Mouse (Mus musculus) Muller cell, postnatal 12 days (primary cell): ENCODE measurements around the gene Dhx35.
A peak's percentile ranks its signal among the peaks of the same experiment; 100 is the strongest.

Experiments used
- DNase-seq: peaks from one replicate; pipeline ENCODE4 v3.0.0-alpha.2; 2015; ENCODE audit errors: inconsistent ontology term

Gene Dhx35

DNA sequence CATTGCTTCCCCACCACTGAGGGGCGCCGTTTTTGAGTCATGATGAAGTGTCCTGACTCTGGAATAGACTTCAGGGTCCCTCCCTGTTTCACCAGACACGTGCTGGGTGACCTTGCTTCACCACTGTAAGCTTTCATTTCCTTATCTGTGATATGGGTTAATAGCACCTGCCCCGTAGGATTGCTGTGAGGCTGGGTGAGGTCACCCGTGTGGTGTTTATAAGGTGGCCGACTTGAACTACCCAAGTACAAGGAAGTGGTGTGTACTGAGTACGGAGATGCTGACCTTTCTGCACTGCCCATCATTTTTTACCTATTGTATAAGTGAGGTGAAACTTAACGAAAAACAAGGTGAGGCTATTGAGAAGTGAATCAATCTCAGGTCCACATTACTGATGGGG, 9.0 kb downstream of the Dhx35 start:
- no peak for DNase-seq

DNA sequence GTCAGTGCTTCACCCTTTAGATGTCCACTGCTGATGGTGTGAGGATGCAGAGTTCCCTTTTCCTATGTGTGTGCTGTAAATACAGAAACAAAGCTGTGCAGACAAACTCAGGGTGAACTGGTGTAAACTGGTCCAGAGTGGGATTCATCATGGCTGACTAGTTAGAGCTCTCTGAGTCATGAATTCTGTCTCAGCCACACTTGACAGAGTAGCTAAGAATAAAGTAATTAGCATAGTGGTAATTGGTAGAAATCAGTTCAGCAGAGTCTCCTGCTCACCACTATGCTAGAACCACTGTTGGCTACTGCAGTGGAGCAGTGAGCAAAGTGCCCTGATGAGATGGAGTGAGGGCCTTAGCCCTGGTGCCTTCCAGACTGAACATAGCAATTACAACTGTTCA, 21.1 kb downstream of the Dhx35 start:
- peak; percentile 14 for DNase-seq

DNA sequence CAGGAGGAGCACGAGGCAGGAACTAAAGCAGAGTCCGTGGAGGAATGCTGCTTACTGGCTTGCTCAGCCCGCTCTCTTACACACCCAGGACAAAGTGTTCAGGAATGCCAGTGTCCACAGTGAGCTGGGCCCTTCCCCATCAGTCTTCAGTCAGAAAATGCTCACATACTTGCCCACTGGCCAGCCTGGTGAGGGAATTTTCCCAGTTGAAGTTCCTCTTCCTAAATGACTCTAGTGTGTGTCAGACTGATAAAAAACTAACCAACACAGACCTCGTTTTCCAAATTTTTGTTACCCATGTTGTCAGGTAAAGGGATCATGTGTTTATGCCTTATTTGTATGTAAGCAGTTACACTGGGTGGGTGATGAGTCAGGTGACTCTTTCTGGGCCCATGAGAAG, 21.6 kb downstream of the Dhx35 start:
- DNase-seq: no peak

DNA sequence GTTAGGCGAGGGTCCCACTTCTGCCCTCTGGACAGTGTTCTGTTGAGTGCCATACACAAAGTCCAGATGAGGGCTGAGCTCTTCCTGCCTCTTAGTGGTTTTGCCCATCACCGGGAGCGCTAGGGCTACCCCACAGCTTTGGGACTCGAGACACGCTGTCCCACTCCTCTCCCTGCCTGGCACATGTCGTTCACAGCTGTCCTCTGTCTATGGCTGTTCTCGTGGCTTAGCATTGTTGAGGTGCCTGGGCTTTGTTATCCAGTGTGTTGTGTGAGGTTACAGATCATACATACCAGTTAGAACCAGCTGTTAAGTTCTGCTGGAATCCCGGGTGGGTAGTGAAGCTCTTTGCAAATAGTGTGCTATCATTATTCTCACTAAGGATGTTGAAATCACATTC, 23.1 kb downstream of the Dhx35 start:
- no peak for DNase-seq

DNA sequence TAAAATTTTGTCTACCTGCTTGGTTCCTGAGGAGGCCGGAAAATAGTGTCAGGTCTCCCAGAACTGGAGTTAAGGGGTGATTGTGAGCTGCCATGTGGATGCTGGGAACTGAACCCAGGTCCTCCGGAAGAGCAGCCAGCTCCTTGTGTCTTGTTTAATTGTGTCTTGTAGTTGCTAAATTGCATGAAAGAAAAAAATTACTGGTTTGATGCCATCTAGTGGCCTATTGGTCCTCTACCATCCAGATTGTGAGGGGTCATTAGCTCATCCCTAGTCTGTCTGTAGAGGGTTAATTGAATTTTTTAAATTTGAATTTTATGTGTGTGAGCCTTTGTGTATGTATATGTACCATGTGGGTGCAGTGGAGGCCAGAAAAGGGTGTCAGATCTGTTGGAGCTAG, 33.5 kb downstream of the Dhx35 start:
- DNase-seq: no peak

DNA sequence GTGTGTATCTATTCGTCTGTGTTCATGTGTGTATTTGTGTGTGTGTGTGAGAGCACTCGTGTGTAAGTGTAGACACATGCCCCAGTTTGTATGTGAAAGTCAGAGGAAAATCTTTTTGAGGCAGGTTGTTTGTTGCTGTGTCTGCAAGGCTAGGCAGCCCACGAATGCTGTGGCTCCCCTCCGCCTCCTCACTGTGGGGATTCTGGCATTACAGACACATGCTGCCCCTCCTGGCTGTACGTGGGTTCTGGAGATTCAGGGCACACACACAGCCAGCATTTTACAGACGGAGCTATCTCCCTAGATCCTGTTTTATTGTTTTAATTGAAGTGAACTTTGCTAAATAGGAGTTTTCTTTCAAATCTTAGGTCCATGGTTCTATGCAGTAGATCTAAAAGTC, 35.1 kb downstream of the Dhx35 start:
- no peak for DNase-seq

DNA sequence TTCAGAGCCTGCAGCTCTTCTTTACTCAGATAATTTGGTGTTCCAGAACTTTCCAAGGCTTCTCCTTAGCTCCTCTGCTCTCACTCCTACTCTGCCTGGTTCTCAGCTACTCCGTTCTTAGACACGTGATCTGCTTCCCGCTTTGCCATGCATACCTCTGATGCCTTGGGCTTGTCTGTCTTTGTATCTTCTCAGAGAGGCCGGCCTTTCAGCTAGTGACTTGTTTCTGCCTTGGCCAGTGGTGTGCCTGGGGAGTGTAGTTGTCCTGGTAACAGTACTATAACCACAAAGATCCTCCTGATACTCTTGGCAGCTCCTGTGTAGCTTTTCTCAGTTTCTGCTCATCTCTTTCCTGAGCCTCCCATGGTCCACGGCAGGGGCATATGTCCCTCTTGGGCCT, 38.6 kb downstream of the Dhx35 start:
- DNase-seq: no peak

DNA sequence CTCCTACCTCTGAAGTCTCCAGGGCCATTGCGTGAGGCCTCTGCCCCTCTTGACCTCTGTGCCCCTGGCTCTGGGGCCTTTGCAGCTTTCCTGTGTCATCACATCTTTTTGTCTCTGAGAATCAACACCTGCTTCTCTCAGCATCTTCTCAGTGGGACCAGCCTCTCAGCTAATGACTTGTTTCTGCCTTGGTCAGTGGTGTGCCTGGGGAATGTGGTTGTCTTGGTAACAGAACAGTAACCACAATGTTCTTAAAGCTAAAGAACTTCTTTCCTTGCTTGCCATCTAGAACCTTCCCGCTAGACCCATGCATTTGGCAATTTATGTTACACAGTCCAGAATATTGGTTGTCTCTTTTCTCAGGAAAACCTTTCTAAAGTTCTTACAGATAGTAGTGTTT, 39.0 kb downstream of the Dhx35 start:
- no peak for DNase-seq

DNA sequence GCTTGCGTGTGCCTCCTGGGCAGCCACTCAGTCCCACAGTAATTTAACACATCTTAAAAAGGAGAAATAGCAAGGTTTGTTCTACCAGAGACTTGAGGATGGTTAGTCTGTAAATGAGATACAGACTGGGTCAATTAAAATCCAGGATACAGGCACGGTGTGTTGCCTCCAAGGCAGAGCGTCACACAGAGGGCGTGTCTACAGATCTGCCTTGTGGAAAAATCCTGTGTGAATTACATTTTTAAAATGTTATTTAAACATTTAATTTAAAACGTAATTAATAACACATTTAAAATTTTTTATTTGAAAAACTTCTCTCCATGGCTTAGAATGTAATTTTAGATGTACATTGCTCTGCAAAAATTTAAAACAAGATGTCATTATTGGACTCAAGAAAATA, 48.7 kb downstream of the Dhx35 start:
- DNase-seq: no peak

DNA sequence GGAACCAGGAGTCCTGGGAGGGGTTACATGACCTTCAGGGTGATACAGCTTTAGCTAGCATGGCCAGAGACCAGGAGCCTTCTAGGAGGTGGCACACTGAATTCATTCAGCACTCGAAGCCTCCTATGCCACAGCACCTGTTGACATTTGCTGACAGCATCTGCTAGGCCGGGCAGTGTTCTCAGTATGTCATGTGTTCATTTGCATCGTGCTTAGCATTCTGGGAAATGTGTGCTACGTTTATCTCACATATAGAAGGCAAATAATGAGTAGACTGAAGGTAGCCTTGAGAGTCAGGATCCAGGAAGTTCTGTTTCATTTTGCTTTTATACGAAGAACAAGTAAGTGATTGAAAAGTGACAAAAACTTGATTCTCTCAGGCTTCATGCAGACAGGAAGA, 50.4 kb downstream of the Dhx35 start:
- DNase-seq: no peak

DNA sequence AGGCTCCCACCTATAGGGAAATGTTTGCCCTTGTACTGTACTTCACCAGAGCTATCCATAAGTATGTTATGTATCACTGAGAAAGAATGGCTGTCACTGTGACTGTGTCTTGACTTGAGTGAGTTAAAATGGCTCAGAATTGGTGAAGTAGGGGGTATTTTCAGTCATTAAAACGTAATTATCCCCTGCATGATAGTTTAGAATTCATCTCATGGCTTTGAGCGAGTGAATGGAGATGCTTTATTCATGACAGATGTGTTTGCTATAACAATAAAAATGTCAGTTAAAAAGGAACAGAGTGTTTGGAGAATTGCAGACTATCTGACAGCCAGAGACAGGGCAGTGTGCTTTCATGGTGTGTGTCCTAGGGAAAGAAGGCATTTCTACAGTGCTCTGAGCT, 51.6 kb downstream of the Dhx35 start:
- DNase-seq: no peak

DNA sequence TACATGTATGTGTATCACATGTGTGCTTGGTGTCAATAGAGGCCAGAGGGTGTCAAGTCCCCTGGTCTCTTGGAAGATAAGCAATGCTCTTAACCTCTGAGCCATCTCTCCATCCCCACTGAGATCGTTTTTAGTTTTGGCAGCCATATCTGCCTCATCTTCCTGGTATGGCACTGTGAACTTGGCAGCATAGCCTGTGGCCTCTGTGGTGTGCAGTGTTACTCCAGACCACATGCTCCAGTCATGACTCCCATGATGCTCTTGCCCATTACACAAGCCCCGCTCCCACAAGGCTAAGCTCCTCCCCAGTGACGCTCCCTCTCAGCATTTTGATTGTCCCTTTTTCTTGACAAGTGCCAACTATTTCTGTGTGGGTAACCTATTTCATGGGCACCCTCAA, 53.4 kb downstream of the Dhx35 start:
- no peak for DNase-seq

DNA sequence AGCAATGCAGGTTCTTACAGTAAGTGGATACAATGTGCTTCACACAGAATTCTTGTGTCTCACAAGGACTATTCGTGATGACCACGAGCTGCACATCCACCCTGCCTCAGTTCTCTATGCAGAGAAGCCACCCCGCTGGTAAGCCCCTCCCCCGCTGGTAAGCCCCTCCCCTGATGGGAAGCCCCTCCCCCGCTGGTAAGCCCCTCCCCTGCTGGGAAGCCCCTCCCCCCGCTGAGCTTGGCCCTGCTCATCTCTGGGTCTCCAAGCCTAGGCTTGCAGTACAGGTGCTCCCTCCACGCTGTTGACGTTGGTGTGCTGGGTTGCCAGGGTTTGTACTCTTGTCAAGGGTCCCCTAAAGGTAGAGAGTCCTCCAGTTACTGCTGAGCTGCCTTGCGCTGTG, 54.8 kb downstream of the Dhx35 start:
- DNase-seq: no peak

DNA sequence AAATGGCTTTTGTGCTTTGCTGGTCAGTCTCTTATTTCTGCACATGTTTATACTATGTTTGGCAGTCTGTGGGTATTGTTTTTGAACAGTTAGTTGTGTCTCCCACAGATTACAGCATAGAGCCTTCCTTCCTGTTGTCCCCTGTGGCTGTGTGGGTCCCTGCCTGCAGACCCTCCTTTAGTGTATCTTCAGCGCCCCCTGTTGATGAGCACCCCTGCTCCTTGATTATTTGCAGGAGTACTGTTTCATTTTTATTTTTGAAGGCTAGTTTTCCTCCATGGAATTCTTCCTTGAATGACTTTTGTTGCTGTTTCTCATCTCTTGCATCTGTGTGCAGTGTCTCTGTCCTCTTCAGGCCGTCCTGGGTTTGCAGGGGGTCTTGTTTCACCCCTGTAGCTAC, 58.0 kb downstream of the Dhx35 start:
- DNase-seq: no peak

DNA sequence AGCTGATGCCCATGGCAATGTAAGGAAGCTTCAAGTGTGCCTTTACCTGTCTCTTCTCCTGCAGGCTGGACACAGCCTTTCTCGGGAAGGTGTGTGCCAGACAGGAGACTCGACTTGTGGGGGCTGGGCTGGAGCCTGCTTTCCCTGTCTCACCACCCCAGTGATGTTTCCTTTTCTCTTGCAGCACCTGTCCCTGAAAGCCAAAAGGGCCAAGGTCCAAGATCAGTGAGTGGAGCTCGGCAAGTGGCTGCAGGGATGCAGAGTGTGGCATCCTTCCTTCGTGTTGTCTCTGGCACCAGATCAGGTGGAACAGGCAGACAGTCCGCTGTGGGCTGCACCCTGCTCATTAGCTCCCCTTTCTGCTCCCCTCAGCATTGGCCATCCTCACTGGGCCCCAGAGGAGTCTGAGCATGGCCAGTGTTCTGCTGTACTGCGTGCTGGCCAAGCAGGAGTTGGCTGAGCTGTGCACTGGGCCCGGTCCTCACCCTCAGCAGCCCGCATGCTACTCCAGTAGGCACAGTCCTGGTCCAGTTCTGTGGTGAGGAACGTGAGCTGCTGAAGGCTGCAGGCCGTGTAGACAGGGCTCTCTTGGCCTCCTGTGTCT, 62.4 kb downstream of the Dhx35 start:
- DNase-seq: no peak

DNA sequence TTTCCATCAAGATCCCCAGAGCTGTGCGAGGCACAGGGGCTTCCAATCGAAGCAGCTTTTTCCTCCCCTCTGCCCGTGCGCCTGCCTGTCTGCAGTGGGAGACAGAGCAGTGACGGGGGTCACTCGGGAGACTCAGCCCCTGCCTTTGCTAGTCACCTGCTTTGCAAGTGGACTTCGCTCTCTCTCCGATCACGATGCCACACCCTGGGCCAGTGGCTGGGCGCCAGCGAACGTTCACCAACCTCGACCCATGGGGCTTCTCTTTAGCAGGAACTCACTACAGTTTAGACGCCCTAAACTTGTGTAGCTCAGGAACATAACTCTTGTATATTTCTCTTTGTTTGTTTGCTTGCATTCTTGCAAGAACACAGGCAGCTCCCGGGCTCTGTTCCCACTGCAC, 63.0 kb downstream of the Dhx35 start:
- DNase-seq: no peak

DNA sequence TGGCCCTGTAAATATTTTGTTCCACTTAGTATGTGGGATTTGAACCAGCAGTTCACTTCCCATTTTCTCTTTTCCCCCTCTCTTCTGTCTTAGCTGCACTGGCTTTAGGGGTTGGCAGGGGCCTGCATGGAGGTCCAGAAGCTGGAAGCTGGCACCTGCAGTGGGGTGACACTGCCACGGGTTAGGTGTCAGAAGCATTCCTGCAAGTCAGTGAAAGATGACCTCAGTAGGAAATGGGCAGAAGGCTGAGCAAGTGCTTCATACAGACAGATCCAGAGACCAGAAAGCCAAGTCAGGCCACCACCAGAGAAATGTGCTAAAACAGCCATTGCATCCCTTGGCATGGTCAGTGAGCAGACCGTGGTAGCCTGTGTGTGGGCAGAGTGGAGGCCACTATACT, 66.5 kb downstream of the Dhx35 start:
- no peak for DNase-seq

DNA sequence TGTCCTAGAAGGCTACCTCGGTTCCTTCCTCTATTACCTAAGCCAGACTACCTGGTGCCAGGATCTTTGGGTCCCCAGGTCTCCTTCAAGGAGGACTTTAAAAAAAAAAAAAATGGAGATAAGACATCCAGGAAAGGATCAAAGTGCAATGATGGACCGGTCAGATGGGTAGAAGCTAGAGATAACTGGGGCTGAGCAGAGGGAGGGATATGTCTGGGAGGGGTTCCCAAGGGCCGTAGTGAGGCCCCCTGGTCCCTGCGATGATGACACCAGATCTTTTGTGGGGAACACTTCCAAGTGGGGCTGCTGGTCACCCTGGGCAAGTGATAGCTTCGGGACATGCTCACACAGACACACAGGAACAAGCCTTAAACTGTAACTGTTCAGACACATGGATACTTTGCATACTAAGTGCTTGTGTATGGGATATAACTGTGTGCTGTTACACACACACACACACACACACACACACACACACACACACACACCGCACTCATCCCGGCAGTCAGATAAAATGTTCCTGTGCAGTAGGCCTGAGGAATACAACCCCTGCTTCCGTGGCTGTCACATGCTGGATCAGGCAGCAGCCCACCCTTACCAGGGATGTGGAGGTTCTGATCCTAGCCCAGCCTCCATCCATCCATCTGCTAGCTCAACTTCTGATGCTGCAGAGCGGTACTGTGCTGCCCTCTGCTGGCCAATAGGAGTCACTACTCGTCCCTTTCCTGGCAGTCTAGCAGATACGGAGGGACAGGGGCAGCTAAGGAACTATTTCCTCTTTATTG, 68.9 kb downstream of the Dhx35 start:
- DNase-seq: peak; percentile 44

DNA sequence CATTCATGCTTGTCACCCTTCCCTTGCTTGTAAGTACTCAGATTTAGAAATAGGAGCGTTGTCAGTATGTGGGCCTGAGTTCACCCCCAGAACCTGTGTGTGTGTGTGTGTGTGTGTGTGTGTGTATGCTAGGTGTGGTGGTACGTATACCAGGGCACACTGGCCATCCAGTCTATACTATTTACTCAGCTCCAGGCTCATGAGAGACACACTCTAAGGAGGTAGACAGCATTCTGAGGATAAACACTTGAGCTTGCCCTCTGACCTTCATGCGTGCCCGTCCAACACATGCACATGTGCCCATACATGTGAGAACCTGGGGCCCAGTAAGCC, 69.5 kb downstream of the Dhx35 start:
- DNase-seq: no peak

DNA sequence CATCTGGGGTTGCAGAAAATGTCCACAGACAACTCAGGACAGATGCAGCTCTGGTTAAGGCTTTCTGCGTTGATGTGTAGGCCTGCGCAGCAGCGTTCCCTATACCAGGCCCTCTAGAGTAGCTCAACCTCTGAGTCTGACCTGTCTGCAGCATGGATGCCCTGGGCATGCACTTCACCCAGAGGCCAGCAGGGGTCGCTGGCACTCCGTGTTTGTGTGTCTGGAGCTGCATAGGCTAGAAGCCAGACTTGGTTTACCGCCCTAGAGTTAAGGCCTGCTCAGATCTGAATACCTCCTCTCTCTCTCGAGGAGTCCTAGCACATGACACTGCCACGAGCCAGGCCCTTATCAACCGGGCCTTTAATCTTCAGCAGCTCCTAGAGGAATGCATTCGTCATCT, 70.8 kb downstream of the Dhx35 start:
- peak; percentile 66 for DNase-seq

DNA sequence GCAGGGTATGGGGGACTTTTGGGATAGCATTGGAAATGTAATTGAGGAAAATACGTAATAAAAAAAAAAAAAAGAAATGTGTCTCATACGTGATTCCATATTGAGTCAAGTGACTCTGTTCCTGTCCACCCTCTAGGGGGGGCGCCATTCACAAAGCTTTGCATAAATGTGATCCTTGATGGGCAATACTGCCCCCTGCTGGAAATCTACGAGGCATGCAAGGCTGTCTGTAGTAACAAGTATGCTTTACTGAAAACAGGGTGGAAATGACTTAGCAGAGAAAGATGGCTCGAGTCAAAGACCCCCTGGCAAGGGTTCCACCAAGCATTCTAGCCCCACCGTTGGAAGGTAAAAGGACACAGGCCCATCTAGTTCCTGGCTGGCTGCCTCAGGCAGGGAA, 92.0 kb downstream of the Dhx35 start:
- DNase-seq: no peak

DNA sequence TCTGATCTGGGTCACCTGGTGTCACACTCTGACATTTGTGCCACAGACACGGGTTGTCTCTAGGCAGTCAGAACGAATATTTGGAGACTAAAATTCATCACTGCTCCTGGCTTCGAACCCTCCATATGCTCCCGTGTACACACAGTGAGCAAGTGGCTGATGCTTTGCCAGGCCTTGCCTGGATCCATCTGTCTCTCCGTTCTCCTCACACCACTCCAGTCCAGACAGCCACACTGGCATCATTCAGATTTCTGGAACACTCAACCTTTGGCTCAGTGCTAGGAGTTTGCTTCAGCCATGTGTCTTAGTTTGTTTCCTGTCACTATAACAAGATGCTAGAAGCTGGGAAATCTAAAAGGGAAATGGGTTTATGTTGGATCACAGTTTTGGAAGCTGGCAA, 93.9 kb downstream of the Dhx35 start:
- no peak for DNase-seq

DNA sequence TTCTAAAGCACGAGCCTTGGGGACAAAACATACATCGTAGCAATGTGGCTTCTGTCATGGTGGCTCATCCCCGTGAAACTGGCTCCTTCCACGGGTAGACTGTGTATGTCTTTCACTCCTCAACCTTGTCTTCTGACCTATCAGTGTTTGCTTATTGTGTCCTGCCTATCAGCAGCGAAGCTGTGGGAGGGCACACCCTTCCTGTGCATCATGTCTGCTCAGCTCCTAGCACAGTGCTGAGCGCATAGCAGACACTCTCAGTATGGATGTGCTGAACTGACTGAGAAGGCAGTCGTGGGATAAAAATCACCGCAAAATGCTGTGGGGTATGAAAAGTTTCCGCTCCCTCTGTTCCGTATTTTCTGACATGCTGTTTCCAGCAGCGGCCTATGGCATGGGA, 94.6 kb downstream of the Dhx35 start:
- DNase-seq: no peak

DNA sequence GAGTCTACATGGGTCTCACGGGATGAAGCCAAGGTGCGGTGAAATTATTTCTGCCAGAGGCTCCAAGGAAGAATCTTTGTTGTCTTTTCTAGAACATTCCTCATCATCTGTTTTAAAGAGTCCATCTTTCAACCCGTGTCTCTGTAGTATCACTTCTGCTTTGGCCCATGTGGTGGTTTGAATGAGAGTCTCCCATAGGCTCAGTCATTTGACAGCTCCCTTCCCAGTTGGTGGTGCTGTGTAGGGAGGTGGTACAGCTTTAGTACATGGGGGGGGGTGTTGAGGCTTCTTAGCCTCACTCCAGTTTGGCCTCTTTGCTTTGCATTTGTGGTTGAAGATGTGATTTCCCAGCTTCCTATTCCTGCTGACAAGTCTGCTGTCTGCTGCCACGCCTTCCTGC, 96.7 kb downstream of the Dhx35 start:
- no peak for DNase-seq
